Mouse (Mus musculus): Measurements from ENCODE around the gene Gm30191. TPM values are rescaled to one million over a fixed set of nuclear protein-coding genes. Genes with fewer than 3 reads are reported as not detected.

Gm30191 gene
- polyA plus RNA-seq, 1 experiment from 2014 or later = not detected

- Histone ChIP-seq H3K4me3 (ENCODE audit: low read length) (peak overlapping the region; percentile 51), H3K27me3 (ENCODE audit: control insufficient read depth, insufficient read depth, low read depth, low read length) (peaks cover 61% of the 10 kb centered on the region), H3K9ac (ENCODE audit: low read length) (peak overlapping the region; percentile 57), H3K4me2 (ENCODE audit: low read depth, low read length) (peak overlapping the region; percentile 86), H3K27ac (ENCODE audit: low read length) (no peak overlapping the region), H3K9me3 (ENCODE audit: control insufficient read depth, low read length) (no peaks in the 10 kb centered on the region), H3K4me1 (replicated peaks; ENCODE audit: control insufficient read depth, insufficient read depth, low read length) (peaks cover 28% of the 10 kb centered on the region), H3K36me3 (ENCODE audit: control insufficient read depth, insufficient read depth, low read length) (no peaks in the 10 kb centered on the region)
- 18% methylated on average over 10 of the region's 10 CpGs for WGBS
- no peak for ATAC-seq (ENCODE audit: low read depth)
Measured at GRCm38 (mm10) chr4:134250930-134251240, 4.2 kb downstream of the Gm30191 start.

GRCm38 (mm10) chr4:134251241-134252130 is 4.8 kb downstream of the Gm30191 start:
- 1% methylated on average over 89 of the region's 91 CpGs for WGBS
- Histone ChIP-seq H3K9me3 (ENCODE audit: control insufficient read depth, low read length) (no peaks in the 10 kb centered on the region), H3K4me1 (replicated peaks; ENCODE audit: control insufficient read depth, insufficient read depth, low read length) (peaks cover 29% of the 10 kb centered on the region), H3K36me3 (ENCODE audit: control insufficient read depth, insufficient read depth, low read length) (no peaks in the 10 kb centered on the region), H3K4me3 (ENCODE audit: low read length) (peak overlapping the region; percentile 51), H3K4me2 (ENCODE audit: low read depth, low read length) (peak overlapping the region; percentile 86), H3K27me3 (ENCODE audit: control insufficient read depth, insufficient read depth, low read depth, low read length) (peaks cover 61% of the 10 kb centered on the region), H3K9ac (ENCODE audit: low read length) (peak overlapping the region; percentile 57), H3K27ac (ENCODE audit: low read length) (peak overlapping the region; percentile 77)
- 0 out of 2 replicates have a peak, but pooled peaks have one; percentile 6 for ATAC-seq (ENCODE audit: low read depth)

GRCm38 (mm10) chr4:134252131-134252910 is 5.6 kb downstream of the Gm30191 start:
- peak; percentile 36 for ATAC-seq (ENCODE audit: low read depth)
- Histone ChIP-seq H3K4me1 (replicated peaks; ENCODE audit: control insufficient read depth, insufficient read depth, low read length) (peaks cover 34% of the 10 kb centered on the region), H3K9me3 (ENCODE audit: control insufficient read depth, low read length) (no peaks in the 10 kb centered on the region), H3K27me3 (ENCODE audit: control insufficient read depth, insufficient read depth, low read depth, low read length) (peaks cover 54% of the 10 kb centered on the region), H3K27ac (ENCODE audit: low read length) (peak overlapping the region; percentile 77), H3K36me3 (ENCODE audit: control insufficient read depth, insufficient read depth, low read length) (no peaks in the 10 kb centered on the region), H3K4me3 (ENCODE audit: low read length) (peak overlapping the region; percentile 51), H3K4me2 (ENCODE audit: low read depth, low read length) (peak overlapping the region; percentile 86), H3K9ac (ENCODE audit: low read length) (peak overlapping the region; percentile 61)
- WGBS = 18% methylated on average over 22 of the region's 22 CpGs

GRCm38 (mm10) chr4:134252911-134253721 is 6.4 kb downstream of the Gm30191 start:
- no peaks in the 10 kb centered on the region for H3K36me3 ChIP-seq (ENCODE audit: control insufficient read depth, insufficient read depth, low read length)
- no peaks in the 10 kb centered on the region for H3K9me3 ChIP-seq (ENCODE audit: control insufficient read depth, low read length)
- peak overlapping the region; percentile 86 for H3K4me2 ChIP-seq (ENCODE audit: low read depth, low read length)
- H3K4me3 ChIP-seq (ENCODE audit: low read length) = peak overlapping the region; percentile 51
- ATAC-seq (ENCODE audit: low read depth) = no peak
- H3K27me3 ChIP-seq (ENCODE audit: control insufficient read depth, insufficient read depth, low read depth, low read length) = peaks cover 50% of the 10 kb centered on the region
- H3K27ac ChIP-seq (ENCODE audit: low read length) = peak overlapping the region; percentile 77
- WGBS = 20% methylated on average over 15 of the region's 15 CpGs
- H3K4me1 ChIP-seq (replicated peaks; ENCODE audit: control insufficient read depth, insufficient read depth, low read length) = peaks cover 40% of the 10 kb centered on the region
- H3K9ac ChIP-seq (ENCODE audit: low read length) = peak overlapping the region; percentile 61

- no peaks in the 10 kb centered on the region for H3K9me3 ChIP-seq (ENCODE audit: control insufficient read depth, low read length)
- peaks cover 46% of the 10 kb centered on the region for H3K4me1 ChIP-seq (replicated peaks; ENCODE audit: control insufficient read depth, insufficient read depth, low read length)
- H3K4me2 ChIP-seq (ENCODE audit: low read depth, low read length) = peak within 1 kb of the TSS; percentile 86
- no peaks in the 10 kb centered on the region for H3K36me3 ChIP-seq (ENCODE audit: control insufficient read depth, insufficient read depth, low read length)
- 2% methylated on average over 13 of the region's 13 CpGs for WGBS
- no peak for ATAC-seq (ENCODE audit: low read depth)
- H3K9ac ChIP-seq (ENCODE audit: low read length) = peak within 1 kb of the TSS; percentile 61
- H3K27me3 ChIP-seq (ENCODE audit: control insufficient read depth, insufficient read depth, low read depth, low read length) = peaks cover 50% of the 10 kb centered on the region
- peak within 1 kb of the TSS; percentile 51 for H3K4me3 ChIP-seq (ENCODE audit: low read length)
- H3K27ac ChIP-seq (ENCODE audit: low read length) = peak within 1 kb of the TSS; percentile 77
Measured at GRCm38 (mm10) chr4:134253722-134254324, 7.1 kb downstream of the Gm30191 start, which contains the start of gene Grrp1. Grrp1 (minus strand) TSS chr4:134254106.

DNA sequence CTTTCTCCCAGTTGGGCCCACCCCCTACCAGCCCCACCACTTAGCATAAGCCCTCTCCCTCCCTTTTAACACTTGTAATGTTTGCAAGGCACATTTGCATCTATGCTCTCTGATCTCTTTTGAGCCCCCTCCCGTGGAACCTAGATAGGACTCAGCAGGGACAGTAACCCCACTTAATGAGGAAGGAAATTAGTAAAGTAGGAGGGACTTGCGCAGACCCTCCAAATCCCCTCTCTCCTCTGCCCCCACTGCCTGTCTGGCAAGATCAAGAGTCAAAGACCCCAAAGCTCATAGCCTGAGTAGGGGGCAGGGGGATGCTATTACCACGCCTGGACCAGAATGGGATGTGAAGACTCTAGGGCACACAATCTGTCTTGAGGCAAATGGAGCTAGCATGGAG is 8.1 kb downstream of the Gm30191 start:
- WGBS = 50% methylated on average over 3 of the region's 3 CpGs
- H3K9me3 ChIP-seq (ENCODE audit: control insufficient read depth, low read length) = no peaks in the 10 kb centered on the region
- no peak overlapping the region for H3K4me3 ChIP-seq (ENCODE audit: low read length)
- ATAC-seq (ENCODE audit: low read depth) = no peak
- H3K9ac ChIP-seq (ENCODE audit: low read length) = no peak overlapping the region
- H3K36me3 ChIP-seq (ENCODE audit: control insufficient read depth, insufficient read depth, low read length) = no peaks in the 10 kb centered on the region
- no peak overlapping the region for H3K27ac ChIP-seq (ENCODE audit: low read length)
- H3K4me1 ChIP-seq (replicated peaks; ENCODE audit: control insufficient read depth, insufficient read depth, low read length) = peaks cover 42% of the 10 kb centered on the region
- H3K4me2 ChIP-seq (ENCODE audit: low read depth, low read length) = no peak overlapping the region
- H3K27me3 ChIP-seq (ENCODE audit: control insufficient read depth, insufficient read depth, low read depth, low read length) = peaks cover 44% of the 10 kb centered on the region

- H3K4me2 ChIP-seq (ENCODE audit: low read depth, low read length) = no peak overlapping the region
Measured at GRCm38 (mm10) chr4:134255854-134256253, 9.1 kb downstream of the Gm30191 start.

DNA sequence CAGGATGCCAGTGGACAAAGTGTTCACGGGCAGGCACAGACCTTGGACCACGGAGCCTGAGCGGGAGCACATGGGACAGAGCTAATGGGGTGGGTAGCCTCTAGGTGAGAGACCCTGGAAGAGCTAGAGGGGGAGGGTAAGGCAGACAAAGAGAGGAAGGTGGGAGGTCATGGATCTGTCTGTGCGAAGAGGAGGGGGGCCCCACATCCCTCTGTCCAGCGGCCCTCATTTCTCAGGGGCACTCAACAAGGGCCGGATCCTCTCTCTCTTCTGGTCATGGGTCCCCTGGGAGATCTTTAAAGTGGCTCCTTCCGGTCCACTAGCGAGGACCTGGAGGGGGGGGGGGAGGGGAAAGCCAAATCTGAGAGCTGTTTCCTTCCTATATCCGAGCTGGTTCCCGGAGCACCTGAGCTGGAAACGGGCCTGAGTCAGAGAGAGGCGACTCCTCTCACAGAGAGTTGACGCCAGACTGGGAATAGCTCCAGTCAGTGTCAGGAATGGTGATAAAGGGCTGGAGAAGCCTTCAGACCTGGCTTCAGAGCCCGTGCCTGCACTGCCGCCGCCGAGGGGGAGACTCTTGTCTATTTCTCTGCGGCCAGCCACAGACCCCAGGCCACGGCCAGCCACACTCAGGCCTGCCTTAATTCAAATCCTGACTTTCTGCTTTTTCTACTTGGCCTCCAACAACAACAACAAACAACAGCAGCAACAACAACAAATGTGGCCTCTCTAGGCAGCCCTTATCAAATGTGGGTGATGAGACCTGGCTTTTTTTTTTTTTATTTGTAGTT is 9.9 kb downstream of the Gm30191 start:
- Histone ChIP-seq H3K9ac (ENCODE audit: low read length) (no peak overlapping the region), H3K27ac (ENCODE audit: low read length) (peak overlapping the region; percentile 58), H3K9me3 (ENCODE audit: control insufficient read depth, low read length) (no peaks in the 10 kb centered on the region), H3K36me3 (ENCODE audit: control insufficient read depth, insufficient read depth, low read length) (no peaks in the 10 kb centered on the region), H3K4me1 (replicated peaks; ENCODE audit: control insufficient read depth, insufficient read depth, low read length) (peaks cover 35% of the 10 kb centered on the region), H3K4me2 (ENCODE audit: low read depth, low read length) (no peak overlapping the region), H3K27me3 (ENCODE audit: control insufficient read depth, insufficient read depth, low read depth, low read length) (peaks cover 26% of the 10 kb centered on the region), H3K4me3 (ENCODE audit: low read length) (no peak overlapping the region)
- WGBS = 19% methylated on average over 19 of the region's 19 CpGs
- peak; percentile 21; the same call in 1 of the 2 replicates for ATAC-seq (ENCODE audit: low read depth)

More at GRCm38 (mm10) chr4:134255854-134256253, 9.1 kb downstream of the Gm30191 start:
- Histone ChIP-seq H3K4me1 (replicated peaks; ENCODE audit: control insufficient read depth, insufficient read depth, low read length) (peaks cover 40% of the 10 kb centered on the region), H3K4me3 (ENCODE audit: low read length) (no peak overlapping the region), H3K36me3 (ENCODE audit: control insufficient read depth, insufficient read depth, low read length) (no peaks in the 10 kb centered on the region), H3K9ac (ENCODE audit: low read length) (0 out of 2 replicates have a peak overlapping the region, but pooled peaks have one; percentile 31), H3K27ac (ENCODE audit: low read length) (peak overlapping the region; percentile 58), H3K9me3 (ENCODE audit: control insufficient read depth, low read length) (no peaks in the 10 kb centered on the region), H3K27me3 (ENCODE audit: control insufficient read depth, insufficient read depth, low read depth, low read length) (peaks cover 34% of the 10 kb centered on the region)
- WGBS = 34% methylated on average over 4 of the region's 4 CpGs
- ATAC-seq (ENCODE audit: low read depth) = peak; percentile 27; the same call in 1 of the 2 replicates

Data from lung, embryonic 16.5 days (tissue).